Mouse (Mus musculus) heart, postnatal 0 days (tissue): Measurements from ENCODE around the gene Cfap99. TPM values are rescaled to one million over a fixed set of nuclear protein-coding genes. Genes with fewer than 3 reads are reported as not detected.

Experiments used
- ATAC-seq: fragments of 200-750 bp; cut with Nextera tagmentation; 2 replicates; pipeline ENCODE4 v1.8.0; 2017; ENCODE audit warnings: low read depth, moderate number of reproducible peaks, moderate library complexity; ENCODE audit not compliant: insufficient read depth
- DNase-seq: peaks from one replicate; pipeline ENCODE4 v3.0.0-alpha.2; 2016; ENCODE audit warnings: low spot score
- H3K27ac ChIP-seq: fragments of 300-500 bp; sonication (generic); 2 replicates; pipeline ENCODE4 v1.5.1; 2014; ENCODE audit warnings: low read depth, mild to moderate bottlenecking
- H3K27me3 ChIP-seq: fragments of 300-500 bp; sonication (generic); 2 replicates; pipeline ENCODE4 v1.6.1; 2014; ENCODE audit warnings: low read length, mixed read lengths; ENCODE audit not compliant: control insufficient read depth, insufficient read depth
- H3K36me3 ChIP-seq: fragments of 300-500 bp; sonication (generic); replicated peaks from 2 replicates; pipeline ENCODE4 v1.6.1; 2014; ENCODE audit warnings: low read length, mixed read lengths; ENCODE audit not compliant: control insufficient read depth, insufficient read depth
- H3K4me1 ChIP-seq: fragments of 300-500 bp; sonication (generic); 2 replicates; pipeline ENCODE4 v1.6.1; 2014; ENCODE audit warnings: antibody characterized with exemption; ENCODE audit not compliant: control insufficient read depth, insufficient read depth
- H3K4me2 ChIP-seq: fragments of 300-500 bp; sonication (generic); 2 replicates; pipeline ENCODE4 v1.6.1; 2014; ENCODE audit warnings: low read depth, mild to moderate bottlenecking, low read length, moderate library complexity
- H3K4me3 ChIP-seq: fragments of 300-500 bp; sonication (generic); 2 replicates; pipeline ENCODE4 v1.5.1; 2014; ENCODE audit warnings: low read depth, low read length
- H3K9ac ChIP-seq: fragments of 300-500 bp; sonication (generic); replicated peaks from 2 replicates; pipeline ENCODE4 v1.6.1; 2014; ENCODE audit warnings: low read depth, low read length, mixed read lengths
- H3K9me3 ChIP-seq: fragments of 300-500 bp; sonication (generic); replicated peaks from 2 replicates; pipeline ENCODE4 v1.6.1; 2016; ENCODE audit warnings: low read length; ENCODE audit not compliant: control insufficient read depth
- CTCF ChIP-seq: IDR thresholded peaks from 2 replicates; pipeline ENCODE4 v1.5.1; 2016; ENCODE audit warnings: antibody characterized with exemption, control low read depth, low read depth
- EP300 ChIP-seq: IDR thresholded peaks from 2 replicates; pipeline ENCODE4 v1.6.1; 2016; ENCODE audit warnings: antibody characterized with exemption, low read depth
- WGBS: fragments of 180-500 bp; shearing (Covaris S2); extraction: QIAGEN DNeasy Blood & Tissue Kit; methylation state at CpG from one replicate; pipeline ENCODE4 v1.1.7; 2014; 5-methylcytosine and 5-hydroxymethylcytosine counted together
- polyA plus RNA-seq: library from polyadenylated mRNA; unstranded; fragments of >200 nt; fragmentation: Nextera tagmentation; extraction: Ambion mirVana; gene quantifications from 2 replicates; pipeline ENCODE4 v1.2.1, GENCODE M21; 2015
- total RNA-seq: library from RNA; depleted of rRNA; stranded (reverse); fragments of >200 nt; gene quantifications from 2 replicates; pipeline ENCODE4 v1.2.3, GENCODE M21; 2014; ENCODE audit warnings: low replicate concordance

Cfap99 gene
- total and polyA plus RNA-seq, 2 experiments from 2014 or later, result not detected

- WGBS, result 63% methylated on average over 3 of the region's 3 CpGs
- DNase-seq (no peak), ATAC-seq (no peak)
- Histone ChIP-seq H3K4me2 (no peak overlapping the region), H3K36me3 (no peaks in the 10 kb centered on the region), H3K9me3 (no peaks in the 10 kb centered on the region), H3K9ac (no peak overlapping the region), H3K4me1 (no peaks in the 10 kb centered on the region), H3K27ac (no peak overlapping the region), H3K27me3 (no peaks in the 10 kb centered on the region), H3K4me3 (no peak overlapping the region)
- TF ChIP-seq EP300, result no peak
- TF ChIP-seq CTCF, result no peak
Observed at GRCm38 (mm10) chr5:34259172-34259816, 29.1 kb upstream of the Cfap99 start.

DNA sequence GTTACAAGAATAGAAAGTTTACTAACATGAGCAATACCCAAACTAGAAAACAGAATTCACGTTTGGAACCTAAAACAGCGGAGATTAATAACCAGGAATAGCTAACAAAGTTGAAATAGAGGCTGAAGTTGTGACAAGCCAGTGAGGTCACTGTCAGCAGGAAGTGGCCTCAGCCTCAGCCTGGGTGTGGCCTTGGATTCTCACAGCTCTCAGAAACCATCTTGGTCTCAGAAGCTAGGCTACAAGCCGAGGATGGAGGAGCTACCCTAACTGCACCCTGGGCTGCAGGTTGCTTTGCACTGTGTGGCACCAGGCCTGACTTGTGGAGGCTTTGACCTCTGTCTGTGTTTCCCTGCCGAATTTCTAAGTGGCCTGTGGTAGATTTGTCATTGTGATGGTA lies 22.3 kb upstream of the Cfap99 start:
- no peak overlapping the region for H3K4me3 ChIP-seq
- no peaks in the 10 kb centered on the region for H3K9me3 ChIP-seq
- H3K27me3 ChIP-seq, result 0 out of 2 replicates have a peak, but pooled peaks cover 9% of the 10 kb centered on the region
- no peaks in the 10 kb centered on the region for H3K36me3 ChIP-seq
- H3K4me1 ChIP-seq, result no peaks in the 10 kb centered on the region
- no peak overlapping the region for H3K9ac ChIP-seq
- 72% methylated on average over 4 of the region's 4 CpGs for WGBS
- TF ChIP-seq CTCF (no peak), EP300 (no peak)
- ATAC-seq, result no peak
- no peak overlapping the region for H3K27ac ChIP-seq
- no peak overlapping the region for H3K4me2 ChIP-seq
- no peak for DNase-seq

DNA sequence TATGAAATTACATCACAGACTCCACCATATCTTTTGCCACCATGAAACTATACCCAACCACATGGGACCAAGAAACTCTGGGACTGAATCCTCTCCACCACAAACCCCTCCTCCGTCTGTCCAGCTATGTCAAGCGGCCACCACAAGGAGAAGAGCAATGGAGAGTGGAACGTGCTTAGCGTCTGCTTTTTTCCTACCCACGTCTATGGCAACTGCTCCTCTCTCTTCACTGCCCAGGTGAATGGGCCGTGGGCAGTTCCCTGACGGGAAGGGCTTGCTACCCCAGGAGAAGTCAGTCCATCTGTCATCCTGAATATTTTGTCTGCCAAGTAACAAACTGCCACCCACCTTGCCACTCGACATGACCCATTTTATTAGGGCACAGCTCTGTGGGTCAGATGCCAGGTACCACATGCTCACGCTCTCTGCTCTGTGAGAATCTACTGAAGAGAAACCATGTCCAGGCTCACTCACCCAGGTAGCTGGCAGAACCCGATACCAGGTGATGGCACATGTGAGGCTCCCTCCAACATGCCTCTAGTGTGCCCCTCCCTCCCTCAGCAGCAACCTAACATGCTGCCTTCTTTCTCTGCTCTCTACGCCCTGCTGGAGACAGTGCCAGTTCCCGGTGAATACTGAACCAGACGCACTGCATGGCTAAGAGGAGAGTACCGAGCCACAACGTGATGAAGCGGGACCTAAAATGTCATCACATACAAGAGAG lies 19.0 kb upstream of the Cfap99 start:
- no peaks in the 10 kb centered on the region for H3K9me3 ChIP-seq
- H3K36me3 ChIP-seq, result no peaks in the 10 kb centered on the region
- no peak overlapping the region for H3K27ac ChIP-seq
- 66% methylated on average over 16 of the region's 16 CpGs for WGBS
- H3K4me2 ChIP-seq, result no peak overlapping the region
- 0 out of 2 replicates have a peak, but pooled peaks cover 9% of the 10 kb centered on the region for H3K27me3 ChIP-seq
- H3K9ac ChIP-seq, result no peak overlapping the region
- H3K4me1 ChIP-seq, result no peaks in the 10 kb centered on the region
- ATAC-seq (no peak), DNase-seq (no peak)
- no peak overlapping the region for H3K4me3 ChIP-seq
- TF ChIP-seq EP300 (no peak), CTCF (no peak)

- WGBS, result 27% methylated on average over 12 of the region's 12 CpGs
- Histone ChIP-seq H3K27ac (no peak overlapping the region), H3K27me3 (0 out of 2 replicates have a peak, but pooled peaks cover 9% of the 10 kb centered on the region), H3K4me3 (no peak overlapping the region), H3K9ac (no peak overlapping the region), H3K4me2 (no peak overlapping the region), H3K36me3 (no peaks in the 10 kb centered on the region), H3K9me3 (no peaks in the 10 kb centered on the region), H3K4me1 (no peaks in the 10 kb centered on the region)
- TF ChIP-seq CTCF (no peak), EP300 (no peak)
- DNase-seq (no peak), ATAC-seq (no peak)
Observed at GRCm38 (mm10) chr5:34269921-34270465, 18.4 kb upstream of the Cfap99 start.

DNA sequence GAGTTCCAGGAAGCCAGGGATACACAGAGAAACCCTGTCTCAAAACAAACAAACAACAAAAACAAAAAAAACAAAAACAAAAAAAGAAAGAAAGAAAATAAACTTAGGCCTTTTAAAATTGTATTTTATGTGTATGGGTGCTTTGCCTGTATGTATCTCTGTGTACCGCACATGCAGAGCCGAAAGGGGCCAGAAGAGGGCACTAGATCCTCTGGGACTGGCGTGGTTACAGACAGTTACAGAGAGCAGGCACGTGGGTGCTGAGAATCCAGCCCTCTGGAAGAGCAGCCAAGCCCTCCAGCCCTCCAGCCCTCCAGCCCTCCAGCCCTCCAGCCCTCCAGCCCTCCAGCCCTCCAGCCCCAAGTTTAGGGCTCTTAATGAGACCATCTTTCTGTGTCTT lies 16.7 kb upstream of the Cfap99 start:
- no peaks in the 10 kb centered on the region for H3K36me3 ChIP-seq
- H3K9me3 ChIP-seq, result no peaks in the 10 kb centered on the region
- ATAC-seq (no peak), DNase-seq (no peak)
- no peaks in the 10 kb centered on the region for H3K4me1 ChIP-seq
- TF ChIP-seq CTCF (peak; percentile 44), EP300 (no peak)
- H3K27me3 ChIP-seq, result 0 out of 2 replicates have a peak, but pooled peaks cover 9% of the 10 kb centered on the region
- H3K9ac ChIP-seq, result no peak overlapping the region
- 28% methylated on average over 4 of the region's 4 CpGs for WGBS
- H3K4me2 ChIP-seq, result no peak overlapping the region
- no peak overlapping the region for H3K27ac ChIP-seq
- no peak overlapping the region for H3K4me3 ChIP-seq
